Mouse (Mus musculus) ES-Bruce4 (cell line): Measurements from ENCODE around the gene Prr13. TPM values are rescaled to one million over a fixed set of nuclear protein-coding genes. Genes with fewer than 3 reads are reported as not detected.

ENCODE experiments used
- H3K27ac ChIP-seq: 2 replicates; pipeline ENCODE4 v1.5.1; 2012; ENCODE audit warnings: low read length, inconsistent platforms; ENCODE audit not compliant: insufficient read depth
- H3K27me3 ChIP-seq: 2 replicates; pipeline ENCODE4 v1.6.1; 2012; ENCODE audit warnings: mild to moderate bottlenecking, low read length, inconsistent platforms; ENCODE audit not compliant: control insufficient read depth, poor library complexity, insufficient read depth, severe bottlenecking
- H3K36me3 ChIP-seq: 2 replicates; pipeline ENCODE4 v1.6.1; 2012; ENCODE audit warnings: inconsistent platforms, mild to moderate bottlenecking, low read length, moderate library complexity; ENCODE audit not compliant: control insufficient read depth, poor library complexity, insufficient read depth, severe bottlenecking
- H3K4me1 ChIP-seq: one replicate; pipeline ENCODE4 v1.8.1; 2011; ENCODE audit warnings: low read length; ENCODE audit not compliant: control insufficient read depth, insufficient read depth
- H3K4me3 ChIP-seq: 2 replicates; pipeline ENCODE4 v1.5.1; 2011; ENCODE audit warnings: low read depth, mild to moderate bottlenecking, low read length
- H3K9ac ChIP-seq: 2 replicates; pipeline ENCODE4 v1.6.1; 2012; ENCODE audit warnings: low read depth, mild to moderate bottlenecking, inconsistent platforms; ENCODE audit not compliant: poor library complexity, severe bottlenecking
- H3K9me3 ChIP-seq: replicated peaks from 2 replicates; pipeline ENCODE4 v1.6.1; 2012; ENCODE audit warnings: mild to moderate bottlenecking, low read length, inconsistent platforms; ENCODE audit not compliant: control insufficient read depth, poor library complexity, insufficient read depth, severe bottlenecking
- CTCF ChIP-seq: IDR thresholded peaks from one replicate; pipeline ENCODE4 v1.8.1; 2011; ENCODE audit warnings: low read depth, low read length
- EP300 ChIP-seq: IDR thresholded peaks from 2 replicates; pipeline ENCODE4 v1.6.1; 2011; ENCODE audit warnings: low read depth, low read length; ENCODE audit not compliant: insufficient read depth
- POLR2A ChIP-seq: IDR thresholded peaks from one replicate; pipeline ENCODE4 v1.8.1; 2011; ENCODE audit warnings: low read length; ENCODE audit not compliant: insufficient read depth
- polyA plus RNA-seq: library from polyadenylated mRNA; stranded (reverse); fragments of >200 nt; gene quantifications from 2 replicates; pipeline ENCODE4 v1.2.4, GENCODE M21; 2011; ENCODE audit warnings: low read depth; ENCODE audit not compliant: missing spikeins, insufficient read depth, insufficient read length

Gene Prr13
- polyA plus RNA-seq, 1 experiment: 49.7 TPM

- Histone ChIP-seq H3K4me1 (peaks cover 4% of the 10 kb centered on the region), H3K27ac (peak overlapping the region; percentile 78), H3K9me3 (no peaks in the 10 kb centered on the region), H3K36me3 (peaks cover 7% of the 10 kb centered on the region), H3K4me3 (0 out of 2 replicates have a peak overlapping the region, but pooled peaks have one; percentile 36), H3K27me3 (no peaks in the 10 kb centered on the region), H3K9ac (peak overlapping the region; percentile 81; the same call in 1 of the 2 replicates)
- TF ChIP-seq CTCF: peak; percentile 39
- TF ChIP-seq EP300: no peak
These were observed 2.7 kb downstream of the Prr13 start for GRCm38 (mm10) chr15:102461430-102462075.

- TF ChIP-seq EP300: no peak
- no peak for TF ChIP-seq POLR2A
- no peak for TF ChIP-seq CTCF
- Histone ChIP-seq H3K36me3 (peaks cover 12% of the 10 kb centered on the region), H3K27me3 (no peaks in the 10 kb centered on the region), H3K9ac (no peak overlapping the region), H3K4me3 (no peak overlapping the region), H3K9me3 (peaks cover 5% of the 10 kb centered on the region), H3K27ac (no peak overlapping the region), H3K4me1 (peaks cover 4% of the 10 kb centered on the region)
These were observed 4.8 kb downstream of the Prr13 start for GRCm38 (mm10) chr15:102463666-102464065.

- Histone ChIP-seq H3K4me3 (no peak overlapping the region), H3K9me3 (peaks cover 7% of the 10 kb centered on the region), H3K27me3 (no peaks in the 10 kb centered on the region), H3K27ac (no peak overlapping the region), H3K36me3 (peaks cover 18% of the 10 kb centered on the region), H3K9ac (no peak overlapping the region), H3K4me1 (no peaks in the 10 kb centered on the region)
- TF ChIP-seq POLR2A (no peak), CTCF (no peak), EP300 (no peak)
These were observed 10.0 kb downstream of the Prr13 start for GRCm38 (mm10) chr15:102468675-102469370.

DNA sequence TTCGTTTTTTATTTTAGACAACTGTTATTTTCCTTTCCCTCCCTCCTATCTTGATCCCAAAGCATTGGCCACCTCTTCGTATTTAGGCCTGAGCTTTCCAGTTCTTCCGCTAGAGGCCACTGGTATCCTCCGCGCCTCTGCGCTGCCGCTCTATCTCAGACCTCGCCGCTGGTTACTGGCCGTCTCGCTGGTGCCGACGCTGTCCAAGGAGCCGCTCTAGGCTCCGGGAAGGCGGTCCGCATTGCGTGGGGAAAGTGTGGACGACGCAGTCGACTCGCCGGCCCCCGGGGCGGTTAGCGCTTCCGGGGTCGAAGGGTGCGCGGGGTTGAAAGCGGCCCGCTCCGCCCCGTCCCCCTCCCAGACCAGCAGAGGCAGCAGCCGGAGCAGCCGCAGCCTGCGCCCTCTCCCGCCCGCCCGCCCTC is 11.4 kb downstream of the Prr13 start, which contains the start of gene Pcbp2:
Gene Pcbp2 (plus strand): TSS at position 357 of the 422 bp plus-strand sequence.
- no peaks in the 10 kb centered on the region for H3K27me3 ChIP-seq
- H3K9ac ChIP-seq: peak within 1 kb of the TSS; percentile 96
- peaks cover 7% of the 10 kb centered on the region for H3K9me3 ChIP-seq
- H3K27ac ChIP-seq: peak within 1 kb of the TSS; percentile 62
- TF ChIP-seq POLR2A (peak; percentile 22), CTCF (peak; percentile 73), EP300 (0 out of 2 replicates have a peak, but pooled peaks have one; percentile 38)
- H3K36me3 ChIP-seq: peaks cover 32% of the 10 kb centered on the region
- peak within 1 kb of the TSS; percentile 90 for H3K4me3 ChIP-seq
- H3K4me1 ChIP-seq: no peaks in the 10 kb centered on the region

DNA sequence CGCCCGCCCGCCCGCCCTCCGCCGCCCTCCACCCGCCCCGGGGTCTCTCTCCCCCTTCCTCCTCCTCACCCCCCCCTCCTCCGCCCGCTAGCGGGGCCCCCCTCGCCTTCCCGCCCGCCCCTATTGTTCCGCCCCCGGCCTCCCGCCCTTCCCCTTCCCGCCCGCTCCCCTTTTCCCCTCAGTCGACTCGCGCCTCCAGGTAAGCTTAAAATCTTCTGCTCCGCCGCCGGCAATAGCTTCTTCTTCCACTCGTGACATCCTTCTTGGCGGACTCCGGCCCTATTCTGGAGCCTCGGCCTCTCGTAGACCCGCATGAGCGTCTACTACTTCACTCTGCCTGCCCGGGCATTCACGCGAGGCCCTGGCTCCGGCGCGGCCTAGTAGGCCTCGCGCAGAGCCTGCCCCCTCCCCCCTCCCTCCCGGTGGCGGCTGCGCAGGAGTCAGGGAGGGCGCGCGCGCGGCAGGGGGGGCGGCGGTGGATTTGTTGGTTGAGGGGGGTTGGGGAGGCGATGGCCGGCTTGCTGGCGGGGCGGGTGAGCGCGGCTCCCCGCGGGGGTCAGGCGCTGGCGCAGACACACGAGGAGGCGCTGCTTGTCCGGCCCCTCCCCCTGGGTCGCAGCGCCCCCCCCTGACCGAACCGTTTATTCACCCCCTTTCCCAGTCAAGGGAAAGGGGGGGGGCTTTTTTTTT is 11.9 kb downstream of the Prr13 start:
- H3K9me3 ChIP-seq: peaks cover 7% of the 10 kb centered on the region
- TF ChIP-seq EP300: no peak
- peak; percentile 32 for TF ChIP-seq CTCF
- TF ChIP-seq POLR2A: no peak
- peak overlapping the region; percentile 62 for H3K27ac ChIP-seq
- peaks cover 37% of the 10 kb centered on the region for H3K36me3 ChIP-seq
- H3K27me3 ChIP-seq: no peaks in the 10 kb centered on the region
- peak overlapping the region; percentile 90 for H3K4me3 ChIP-seq
- no peaks in the 10 kb centered on the region for H3K4me1 ChIP-seq
- peak overlapping the region; percentile 96 for H3K9ac ChIP-seq
